Mouse (Mus musculus) frontal cortex, postnatal 14 days (tissue): Measurements from ENCODE around the gene Fadd.

Source experiments
- DNase-seq, 2 experiments: peaks; one replicate each; pipeline ENCODE4 v3.0.0; 2022; ENCODE audit warnings: low spot score in 2 of 2

Fadd gene

DNA sequence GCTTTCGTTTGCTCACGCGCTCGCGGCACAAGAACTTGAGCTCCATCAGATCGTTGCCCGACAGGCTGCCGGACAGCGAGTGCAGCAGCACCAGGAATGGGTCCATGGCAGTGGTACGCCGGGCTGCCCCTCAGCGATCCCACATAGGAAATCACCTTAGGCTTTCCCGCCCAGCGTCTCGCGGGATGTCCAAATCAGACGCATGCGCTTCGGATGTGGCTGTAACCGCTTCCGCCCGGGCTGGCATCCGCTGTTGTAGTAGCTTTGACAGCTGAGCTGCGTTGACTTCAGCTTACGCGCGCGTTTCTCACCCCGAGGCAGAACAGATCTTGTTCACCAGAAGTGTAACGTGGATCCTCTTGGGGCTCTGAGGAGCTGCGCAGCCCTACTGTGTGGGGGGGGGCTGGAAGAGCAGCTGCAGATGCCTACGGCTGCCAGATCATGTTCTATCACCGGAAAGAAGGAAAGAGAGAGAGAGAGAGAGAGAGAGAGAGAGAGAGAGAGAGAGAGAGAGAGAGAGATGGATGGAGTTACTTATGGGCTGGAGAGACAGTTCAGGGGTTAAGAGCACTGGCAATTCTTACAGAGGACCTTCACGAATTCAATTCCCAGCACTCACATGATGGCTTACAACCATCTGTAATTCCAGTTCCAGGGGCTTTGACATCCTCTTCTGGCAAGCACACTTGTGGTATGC is at the start of gene Fadd:
Fadd (minus strand) TSS at position 180 of the 697 bp plus-strand sequence.
- peak; percentile 87 to 91 for DNase-seq

DNA sequence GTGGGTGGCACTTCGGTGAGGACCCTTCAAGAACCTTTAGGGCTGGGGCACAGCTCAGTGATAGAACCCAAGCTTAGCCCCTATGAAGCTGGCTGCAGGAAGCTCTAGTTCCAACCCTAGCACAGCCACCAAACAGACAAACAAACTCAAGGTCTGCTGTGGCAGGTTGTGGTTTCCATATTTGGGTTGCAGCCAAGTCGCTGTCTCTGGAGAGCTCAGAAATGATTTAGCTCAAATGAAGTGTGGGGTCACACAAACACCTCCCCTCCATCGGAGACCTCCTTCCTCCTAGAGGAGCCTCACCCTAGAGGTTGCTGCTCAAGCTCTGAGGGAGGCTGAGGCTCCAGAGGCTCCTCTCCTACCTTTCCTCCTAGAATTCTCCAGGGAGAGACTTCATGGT is 48.4 kb upstream of the Fadd start:
- no peak for DNase-seq

DNA sequence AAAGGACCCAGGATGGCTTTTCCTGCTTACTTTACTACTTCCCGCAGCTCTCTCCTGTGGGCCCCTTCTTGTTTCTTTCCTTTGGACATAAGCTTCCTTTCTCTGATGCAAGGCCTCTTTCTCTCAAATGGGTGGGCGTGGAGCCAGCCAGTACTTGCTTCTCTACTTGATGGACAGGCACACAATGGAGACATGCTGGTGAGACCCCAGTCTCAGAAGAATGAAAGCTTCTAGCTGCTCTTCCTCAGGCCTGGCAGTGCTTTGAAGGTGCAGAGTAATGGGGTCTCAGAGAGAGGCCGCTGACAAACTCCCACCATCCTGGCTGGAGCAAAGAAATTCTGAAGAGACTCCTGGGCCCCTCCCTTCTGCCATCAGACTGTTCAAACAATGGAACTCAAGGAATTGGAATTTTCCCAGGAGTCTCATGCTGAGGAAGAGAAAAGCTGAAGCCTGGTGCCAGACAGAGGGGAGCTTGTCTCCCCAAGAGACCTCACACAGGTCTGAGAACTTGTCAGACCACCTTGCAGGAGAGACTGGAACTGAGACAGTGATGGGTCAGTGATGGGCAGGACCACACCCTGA is 46.2 kb upstream of the Fadd start:
- no peak for DNase-seq

DNA sequence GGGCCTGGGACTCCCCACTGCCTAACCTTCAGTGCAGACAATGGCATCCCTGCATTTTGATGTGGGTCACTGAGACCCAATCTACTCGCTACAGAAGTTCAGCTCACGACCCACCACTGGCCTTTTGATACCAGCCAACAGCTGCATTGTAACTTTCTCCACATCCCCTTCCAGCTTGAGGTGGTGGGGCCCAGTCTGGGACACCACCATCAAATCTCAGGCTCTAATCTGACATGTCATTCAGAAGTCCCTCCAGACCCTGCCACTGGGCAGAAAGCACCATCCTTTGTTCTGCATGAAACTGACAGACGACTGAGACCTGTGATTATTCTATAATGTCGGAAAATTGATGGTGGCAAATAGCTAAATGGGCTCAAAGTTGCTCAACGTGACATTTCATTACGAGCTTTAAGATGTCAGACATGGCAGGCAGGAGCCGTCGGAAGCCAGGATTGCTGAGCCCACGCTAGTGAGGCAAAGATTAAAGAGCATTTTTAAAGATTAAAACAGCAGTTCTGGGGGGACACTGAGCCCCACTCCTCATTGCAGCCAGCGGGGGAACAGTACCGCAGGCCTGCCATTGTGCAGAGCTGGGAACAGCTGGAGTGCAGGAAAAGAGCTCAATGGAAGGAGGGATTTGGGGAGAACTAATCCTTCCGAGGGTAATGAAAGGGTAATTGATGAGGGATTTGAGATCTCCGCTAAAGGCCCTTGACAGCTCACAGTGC is 45.5 kb upstream of the Fadd start:
- no peak for DNase-seq

DNA sequence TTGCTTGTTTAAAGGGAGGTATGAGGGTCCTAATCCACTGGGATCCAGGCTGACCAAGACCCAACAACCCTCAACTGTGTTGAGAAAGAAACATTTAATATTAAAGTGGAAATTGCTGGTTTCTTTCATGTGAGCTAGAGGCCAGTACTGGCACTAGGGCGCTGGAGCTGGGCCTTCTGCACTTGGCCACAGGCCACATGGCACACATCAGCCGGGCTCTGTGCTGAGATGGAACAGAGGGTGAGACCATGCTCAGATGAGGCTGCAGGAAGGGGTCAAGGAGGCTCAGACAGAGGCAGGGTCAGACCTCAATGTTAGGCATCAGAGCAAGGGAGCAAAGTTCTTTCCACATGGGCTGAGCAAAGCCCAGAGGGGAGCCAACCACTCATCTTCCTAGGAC is 43.8 kb upstream of the Fadd start:
- DNase-seq, result no peak

DNA sequence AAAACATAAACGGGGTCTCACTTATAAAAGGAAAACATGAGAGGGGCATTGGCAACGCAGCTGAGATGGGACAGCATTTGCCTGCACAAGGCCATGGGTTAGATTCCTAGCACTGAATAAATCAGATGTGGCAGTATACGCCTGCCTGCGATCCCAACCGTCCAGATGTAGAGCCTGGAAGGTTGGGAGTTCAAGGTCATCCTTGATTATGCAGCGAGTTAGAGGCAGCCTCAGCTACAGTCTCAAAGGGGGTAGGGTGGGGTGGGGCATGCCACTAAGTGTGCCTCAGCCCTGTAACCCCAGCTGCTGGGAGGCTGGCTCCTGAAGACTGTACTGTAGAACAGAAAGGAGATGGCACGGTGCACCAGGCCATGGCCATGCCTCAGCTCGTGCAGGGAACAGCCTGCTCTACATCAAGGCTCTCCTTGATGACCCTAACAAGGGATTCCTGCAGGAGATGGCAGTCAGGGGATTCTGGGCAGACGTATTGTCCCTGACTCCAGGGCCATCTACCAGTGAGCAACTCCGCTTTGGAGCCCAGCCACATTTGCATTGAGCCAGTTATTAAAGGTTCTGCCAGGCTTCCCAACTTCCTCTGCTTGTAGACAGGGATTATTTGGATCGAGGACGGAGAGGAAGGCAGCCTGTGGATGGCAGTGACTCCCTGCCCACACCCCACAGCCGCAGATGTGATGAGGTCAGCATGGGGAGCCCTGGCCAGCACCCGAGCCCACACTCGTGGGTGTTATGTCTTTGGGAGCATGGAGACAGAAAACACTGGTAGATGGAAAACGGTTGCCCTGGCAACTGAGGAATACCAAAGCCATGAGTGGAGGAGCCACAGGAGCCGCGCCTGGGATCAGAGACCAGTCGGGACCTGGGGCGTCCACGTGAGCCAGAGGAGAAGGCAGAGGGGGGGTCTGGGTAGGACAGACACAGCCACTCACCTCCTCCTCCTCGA is 38.7 kb upstream of the Fadd start:
- peak; percentile 8 to 23 for DNase-seq

DNA sequence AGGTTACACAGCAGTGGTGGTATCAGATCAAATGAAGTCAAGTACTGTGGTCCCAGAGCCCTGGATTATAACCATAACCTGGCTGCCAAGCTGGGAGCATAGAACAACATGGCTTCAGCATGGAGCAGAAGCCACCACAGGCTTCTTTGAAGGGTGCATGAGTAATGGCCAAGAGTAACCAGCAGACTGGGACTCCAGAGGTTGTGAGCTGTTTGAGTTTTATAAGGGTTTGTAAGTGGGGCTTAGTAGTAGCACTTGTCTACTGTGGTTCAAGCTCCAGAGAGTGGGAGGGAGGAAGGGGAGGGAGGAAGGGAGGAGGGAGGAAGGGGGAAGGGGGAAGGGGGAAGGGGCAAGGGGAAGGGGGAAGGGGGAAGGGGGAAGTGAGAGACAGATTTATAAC is 38.1 kb upstream of the Fadd start:
- DNase-seq, result no peak

DNA sequence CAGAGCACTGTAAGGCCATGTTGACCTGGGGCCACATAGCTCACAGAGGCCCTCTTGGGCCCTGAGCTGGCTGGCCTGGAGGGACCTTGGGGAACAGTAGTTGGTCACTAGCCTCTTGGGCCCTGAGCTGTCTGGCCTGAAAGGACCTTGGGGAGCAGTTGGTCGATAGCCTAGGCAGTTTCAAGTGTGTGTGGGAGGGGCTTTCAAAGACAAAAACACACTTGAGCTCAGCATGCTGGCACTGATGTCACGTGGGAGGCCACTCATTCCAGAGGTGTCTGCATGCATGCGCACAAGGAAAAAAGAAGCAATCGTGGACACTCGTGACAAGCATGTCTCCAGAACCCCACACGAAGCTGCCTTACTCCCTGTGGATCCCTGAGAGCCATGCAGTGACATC is 33.1 kb upstream of the Fadd start:
- no peak for DNase-seq

DNA sequence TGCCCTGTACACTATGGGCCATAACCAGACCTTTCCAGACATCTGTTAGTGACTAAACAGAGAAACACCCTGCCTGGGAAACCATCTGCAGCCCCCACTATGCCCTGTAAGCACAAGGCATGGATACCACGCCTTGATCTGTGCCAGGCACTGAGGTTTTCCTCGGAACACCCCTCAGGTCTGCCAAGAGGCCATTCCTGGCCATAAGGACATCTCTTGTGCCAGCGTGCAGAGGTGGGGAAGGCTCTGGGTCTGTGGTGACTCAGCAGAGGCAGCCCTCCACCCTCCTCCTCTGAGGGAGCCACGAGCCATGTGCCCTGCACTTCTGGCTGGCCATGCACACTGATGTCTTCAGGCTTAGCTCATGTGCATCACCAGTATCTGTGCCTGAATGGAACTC is 30.6 kb upstream of the Fadd start:
- DNase-seq, result no peak

DNA sequence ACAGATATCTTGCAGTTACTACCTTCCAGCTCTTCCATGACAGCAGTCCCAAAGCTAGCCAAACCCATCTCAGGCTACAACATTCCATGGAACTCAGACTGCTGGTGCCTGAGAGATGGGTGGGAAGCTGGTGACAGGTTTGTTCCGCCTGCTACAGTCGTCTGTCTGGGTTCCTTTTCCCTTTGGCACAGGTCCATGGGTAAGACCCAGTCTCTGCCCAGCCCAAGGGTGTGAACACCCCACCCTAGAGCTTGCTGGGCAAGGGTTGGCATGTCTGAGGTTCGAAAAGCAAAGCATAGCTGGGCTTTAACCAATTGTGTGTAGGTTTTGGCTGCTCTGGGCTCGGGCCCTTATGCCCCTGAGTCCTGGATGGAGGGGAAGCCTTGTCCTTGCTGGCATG is 30.1 kb upstream of the Fadd start:
- no peak for DNase-seq

DNA sequence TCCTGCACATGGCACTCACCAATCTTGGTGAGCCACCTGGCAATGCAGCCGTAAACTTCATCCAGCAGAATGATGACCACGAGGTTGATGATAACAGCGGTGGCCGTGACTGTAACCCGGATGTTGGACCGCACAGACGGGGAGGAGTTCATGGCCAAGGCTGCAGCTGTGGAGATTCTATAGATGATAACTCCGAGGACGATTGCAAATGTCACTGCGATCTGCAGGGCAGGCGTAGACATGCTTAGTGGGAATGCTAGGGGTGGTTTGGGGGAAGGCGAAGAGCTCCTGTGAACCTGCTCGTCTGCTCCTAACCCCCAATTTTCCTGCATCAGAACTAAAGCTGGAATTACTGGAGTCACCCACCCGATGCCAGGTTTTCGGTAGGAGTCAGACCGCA is 29.3 kb upstream of the Fadd start:
- DNase-seq, result no peak

DNA sequence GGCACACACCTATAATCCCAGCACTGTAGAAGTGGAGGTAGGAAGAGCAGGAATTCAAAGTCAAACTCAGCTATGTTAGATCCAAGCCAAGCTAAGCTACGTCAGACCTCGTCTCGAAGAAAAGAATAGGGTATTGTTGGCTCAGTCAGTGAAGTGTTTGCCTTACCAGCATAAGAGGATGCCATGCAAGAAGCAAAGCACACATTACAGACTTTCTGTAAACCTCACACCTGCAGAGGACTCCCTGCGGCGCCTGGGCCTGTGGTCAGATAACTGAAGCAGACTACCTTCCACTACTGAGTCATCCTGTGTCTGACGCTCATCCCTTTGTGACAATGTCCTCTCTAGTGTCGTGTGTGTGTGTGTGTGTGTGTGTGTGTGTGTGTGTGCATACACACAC is 27.3 kb upstream of the Fadd start:
- no peak for DNase-seq

DNA sequence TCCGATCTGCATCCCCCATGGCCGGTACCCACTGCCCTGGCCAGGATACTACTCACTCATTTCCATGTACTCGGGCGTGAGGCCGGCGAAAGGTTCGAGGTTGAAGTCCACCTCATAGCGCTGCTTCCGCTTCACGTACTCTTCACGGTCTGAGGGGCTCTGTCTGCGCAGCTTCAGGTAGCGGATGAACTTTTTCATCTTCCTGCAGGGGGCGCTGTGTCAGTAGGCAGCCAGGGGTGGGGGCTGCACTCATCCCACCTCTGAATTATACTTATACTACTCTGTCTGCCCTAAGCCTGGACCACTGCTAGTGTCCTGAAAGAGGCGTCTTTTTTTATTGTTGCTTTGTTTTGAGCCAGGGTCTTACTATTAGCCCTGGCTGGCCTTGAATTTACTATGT is 25.6 kb upstream of the Fadd start:
- no peak for DNase-seq

DNA sequence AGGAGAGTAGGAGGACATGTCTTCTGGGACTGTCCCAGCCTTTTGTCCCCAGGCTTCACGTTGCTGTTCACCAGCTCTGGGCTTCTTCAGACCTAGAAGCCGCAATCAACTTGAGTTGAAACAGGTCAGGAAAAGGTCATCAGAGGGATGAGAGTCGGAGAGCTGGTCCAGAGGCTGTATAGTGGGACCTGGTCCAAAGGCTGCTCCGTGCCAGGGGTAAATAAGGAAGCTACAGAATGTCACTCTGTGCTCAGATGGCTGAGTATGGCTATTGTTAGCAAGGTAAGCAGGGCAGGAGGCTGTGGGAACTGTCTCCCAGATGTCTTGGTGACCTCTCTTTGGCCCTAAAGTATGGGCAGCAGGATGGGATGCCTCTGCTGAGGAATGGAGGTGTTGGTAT is 22.5 kb upstream of the Fadd start:
- no peak for DNase-seq

DNA sequence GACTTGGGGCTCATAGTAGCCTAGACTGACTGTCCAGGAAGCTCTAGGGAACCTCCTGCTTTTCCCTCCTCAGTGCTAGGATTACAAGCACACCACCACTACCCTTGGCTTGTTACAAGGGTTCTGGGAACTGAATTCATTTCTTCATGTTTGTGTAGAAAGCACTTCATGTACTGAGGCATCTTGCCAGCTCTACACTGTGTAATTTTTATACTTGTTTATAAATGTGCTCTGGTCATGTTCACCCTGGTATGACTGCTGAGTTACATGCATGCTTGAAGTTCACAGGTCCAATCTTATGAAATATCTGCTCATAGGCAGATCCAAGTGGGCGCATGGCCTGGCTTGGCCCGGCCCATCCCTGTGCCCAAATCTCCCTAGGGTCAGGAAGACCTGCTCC is 22.0 kb upstream of the Fadd start:
- DNase-seq, result no peak

DNA sequence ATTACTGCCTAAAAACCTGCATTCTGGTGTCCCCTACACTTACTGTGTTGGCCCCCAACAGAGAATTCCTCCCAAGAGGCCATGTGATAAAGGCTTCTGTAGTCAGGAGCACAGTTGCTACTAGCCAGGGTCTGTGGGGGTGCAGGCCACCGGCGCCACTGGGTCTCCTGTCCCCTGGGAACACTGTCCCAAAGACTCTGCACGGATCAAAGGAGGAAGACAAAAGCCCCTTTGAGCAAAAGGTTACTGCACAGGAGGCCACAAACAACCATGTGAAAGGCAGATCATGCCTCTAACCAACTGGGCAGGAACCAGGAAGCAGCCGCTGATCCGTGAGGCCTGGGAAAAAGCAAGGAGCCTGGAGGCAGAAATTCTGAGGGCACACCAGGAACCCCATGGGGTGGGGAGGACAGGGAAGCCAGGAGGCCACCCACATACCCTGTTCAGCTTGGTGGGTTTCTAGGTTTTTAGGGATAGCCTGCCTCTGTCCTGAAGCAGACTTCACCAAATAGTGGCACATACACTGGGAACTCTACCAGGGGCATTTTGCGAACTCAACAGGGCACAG is 18.2 kb upstream of the Fadd start:
- no peak for DNase-seq

DNA sequence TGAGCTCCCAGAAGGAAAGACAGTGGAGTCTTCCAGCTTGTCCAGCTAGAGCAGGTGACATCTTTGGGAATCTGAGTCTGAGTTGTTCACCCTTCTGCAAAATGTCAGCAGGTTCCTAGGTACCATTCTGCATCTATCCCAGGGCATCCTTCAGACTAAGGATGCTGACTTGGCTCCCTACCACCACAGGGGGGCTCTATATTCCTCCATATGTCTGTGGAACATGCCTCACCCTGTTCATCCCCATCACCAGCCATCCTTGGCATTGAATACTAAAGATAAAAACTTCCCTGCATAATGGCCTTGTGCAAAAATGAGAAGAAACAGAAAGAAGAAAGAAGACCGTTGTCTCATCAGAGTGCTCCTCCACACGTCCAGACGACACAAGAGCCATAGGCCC is 7.2 kb upstream of the Fadd start:
- DNase-seq, result no peak

DNA sequence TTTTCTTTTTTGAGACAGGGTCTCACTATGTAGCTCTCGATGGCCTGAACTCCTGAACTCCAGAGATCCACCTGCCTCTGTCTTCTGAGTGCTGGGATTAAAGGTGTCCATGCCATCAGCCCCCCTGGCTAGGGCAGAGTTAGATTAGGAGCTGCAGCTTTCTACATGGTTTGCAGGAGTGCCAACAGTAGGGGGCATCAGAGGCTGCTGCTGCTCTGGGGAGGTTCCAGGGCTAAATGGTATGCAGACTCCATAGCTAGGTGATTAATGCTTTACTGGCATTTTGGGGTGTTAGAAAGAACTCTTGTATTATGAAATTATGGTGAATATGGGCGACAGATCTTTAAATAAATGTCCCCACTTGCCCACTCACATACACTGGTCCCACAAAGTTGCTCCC is 5.0 kb upstream of the Fadd start:
- DNase-seq, result peak in 1 of 2 experiments; percentile 55

DNA sequence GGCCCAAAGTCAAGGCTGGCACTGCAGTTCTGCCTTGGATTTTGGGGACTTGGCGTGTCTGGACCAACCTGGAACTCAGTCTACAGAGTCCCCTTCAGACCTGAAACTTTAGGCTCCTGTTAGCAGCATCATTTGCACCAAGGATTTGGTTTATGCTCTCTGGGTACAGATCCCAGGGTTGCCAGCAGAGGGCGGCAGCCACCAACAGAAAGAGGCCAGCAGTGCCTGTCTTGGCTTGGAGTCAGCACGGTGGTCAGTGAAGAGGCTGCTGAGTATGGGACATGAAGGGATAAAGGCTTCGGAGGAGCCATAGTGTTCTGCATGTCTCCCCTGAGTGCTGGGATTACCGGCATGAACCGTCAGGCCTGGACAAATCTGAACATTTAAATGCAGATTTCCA is 3.4 kb upstream of the Fadd start:
- DNase-seq, result peak; percentile 41 to 68

DNA sequence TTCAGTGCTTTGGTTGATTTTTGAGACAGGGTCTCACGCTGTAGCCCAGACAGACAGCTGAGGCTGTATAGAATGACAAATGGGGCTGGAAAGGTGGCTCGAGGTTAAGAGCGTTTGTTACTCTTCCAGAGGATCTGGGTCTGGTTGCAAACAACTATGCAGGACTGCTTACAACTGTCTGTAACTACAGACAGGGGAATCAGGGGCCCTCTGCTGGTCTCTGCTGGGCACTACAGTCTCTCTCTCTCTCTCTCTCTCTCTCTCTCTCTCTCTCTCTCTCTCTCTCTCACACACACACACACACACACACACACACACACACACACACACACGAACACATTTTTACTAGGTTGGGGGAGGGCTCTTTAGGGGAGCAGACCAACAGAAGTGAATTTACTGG is 1.4 kb upstream of the Fadd start:
- no peak for DNase-seq

DNA sequence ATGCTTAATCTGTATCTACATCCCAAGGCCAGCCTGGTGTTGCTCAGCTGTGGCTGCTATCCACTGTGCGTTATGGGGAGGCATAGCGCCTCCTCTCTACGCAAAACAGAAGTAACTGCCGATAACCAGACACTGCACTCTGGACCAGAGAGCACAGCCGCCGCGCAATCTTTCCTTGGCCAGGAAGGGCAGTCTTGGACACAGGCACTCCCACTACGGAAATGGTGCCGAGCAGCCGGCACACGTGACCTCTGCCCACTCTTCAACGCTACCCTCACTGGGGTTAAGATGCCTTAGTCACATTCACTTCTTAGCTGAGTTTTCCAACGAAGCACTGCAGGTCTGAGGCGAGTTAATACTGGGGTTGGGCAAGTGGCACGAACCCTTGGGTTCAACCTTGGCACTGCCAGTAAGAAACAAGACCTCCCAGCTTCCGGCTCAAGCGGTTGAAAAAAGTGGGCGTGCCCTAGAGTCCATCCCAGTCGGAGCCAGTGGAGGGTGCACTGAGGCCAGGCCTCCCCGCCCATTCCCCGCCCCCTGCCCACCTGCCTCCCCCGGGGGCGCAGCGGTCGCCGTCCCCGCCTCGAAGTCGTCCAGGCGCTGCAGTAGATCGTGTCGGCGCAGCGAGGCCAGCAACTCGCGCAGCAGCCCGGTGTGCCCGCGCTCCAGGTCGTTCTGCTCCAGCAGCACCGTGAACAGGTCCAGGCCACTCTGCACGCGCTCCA is 542 bp downstream of the Fadd start:
- DNase-seq, result peak; percentile 37 to 59
